Mouse (Mus musculus) embryonic facial prominence, embryonic 10.5 days (tissue): Measurements from ENCODE around the gene Arl11. TPM values are rescaled to one million over a fixed set of nuclear protein-coding genes. Genes with fewer than 3 reads are reported as not detected.
A peak's percentile ranks its signal among the peaks of the same experiment; 100 is the strongest.

Experiments
- DNase-seq: peaks from one replicate; pipeline ENCODE4 v3.0.0-alpha.2; 2017; ENCODE audit warnings: low spot score
- H3K27ac ChIP-seq: fragments of 300-500 bp; sonication (generic); replicated peaks from 2 replicates; pipeline ENCODE4 v1.5.1; 2016; ENCODE audit warnings: mild to moderate bottlenecking
- H3K27me3 ChIP-seq: fragments of 300-500 bp; sonication (generic); replicated peaks from 2 replicates; pipeline ENCODE4 v1.6.1; 2016; ENCODE audit warnings: low read depth, mild to moderate bottlenecking; ENCODE audit not compliant: poor library complexity, severe bottlenecking
- H3K36me3 ChIP-seq: fragments of 300-500 bp; sonication (generic); replicated peaks from 2 replicates; pipeline ENCODE4 v1.6.1; 2016; ENCODE audit warnings: mild to moderate bottlenecking, moderate library complexity
- H3K4me1 ChIP-seq: fragments of 300-500 bp; sonication (generic); 2 replicates; pipeline ENCODE4 v1.6.1; 2016
- H3K4me3 ChIP-seq: fragments of 300-500 bp; sonication (generic); 2 replicates; pipeline ENCODE4 v1.5.1; 2016; ENCODE audit warnings: mild to moderate bottlenecking, moderate library complexity
- H3K9me3 ChIP-seq: fragments of 300-500 bp; sonication (generic); 2 replicates; pipeline ENCODE4 v1.6.1; 2016; ENCODE audit warnings: mild to moderate bottlenecking
- WGBS: fragments of 180-500 bp; shearing (Covaris S2); methylation state at CpG from one replicate; pipeline ENCODE4 v1.1.7; 2016; 5-methylcytosine and 5-hydroxymethylcytosine counted together
- polyA plus RNA-seq: library from polyadenylated mRNA; unstranded; fragments of >200 nt; fragmentation: Nextera tagmentation; extraction: Ambion mirVana; gene quantifications from 2 replicates; pipeline ENCODE4 v1.2.1, GENCODE M21; 2016

The Arl11 gene
- polyA plus RNA-seq, 1 experiment from 2014 or later: 0.30 TPM

DNA sequence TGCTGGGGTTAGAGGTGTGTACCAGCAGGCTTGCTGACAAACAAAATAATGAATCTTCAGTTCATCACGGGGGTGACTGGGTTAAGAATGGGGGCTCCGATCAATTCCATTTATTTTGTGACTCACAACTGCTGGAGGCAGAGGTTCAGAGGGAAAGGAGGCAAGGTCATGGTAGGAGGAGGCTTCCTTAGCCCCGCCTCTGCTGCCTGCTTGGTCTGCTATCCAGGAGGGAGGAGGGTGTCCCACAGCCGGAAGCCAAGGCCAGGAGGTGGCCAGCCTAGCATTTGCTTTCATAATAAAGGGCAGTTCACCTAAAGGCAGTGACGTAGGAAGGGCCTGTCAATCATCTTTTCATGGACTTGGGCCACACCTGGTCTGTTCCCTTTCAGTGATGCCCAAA, 35.0 kb downstream of the Arl11 start:
- H3K27ac ChIP-seq: no peak overlapping the region
- WGBS: 63% methylated on average over 5 of the region's 5 CpGs

DNA sequence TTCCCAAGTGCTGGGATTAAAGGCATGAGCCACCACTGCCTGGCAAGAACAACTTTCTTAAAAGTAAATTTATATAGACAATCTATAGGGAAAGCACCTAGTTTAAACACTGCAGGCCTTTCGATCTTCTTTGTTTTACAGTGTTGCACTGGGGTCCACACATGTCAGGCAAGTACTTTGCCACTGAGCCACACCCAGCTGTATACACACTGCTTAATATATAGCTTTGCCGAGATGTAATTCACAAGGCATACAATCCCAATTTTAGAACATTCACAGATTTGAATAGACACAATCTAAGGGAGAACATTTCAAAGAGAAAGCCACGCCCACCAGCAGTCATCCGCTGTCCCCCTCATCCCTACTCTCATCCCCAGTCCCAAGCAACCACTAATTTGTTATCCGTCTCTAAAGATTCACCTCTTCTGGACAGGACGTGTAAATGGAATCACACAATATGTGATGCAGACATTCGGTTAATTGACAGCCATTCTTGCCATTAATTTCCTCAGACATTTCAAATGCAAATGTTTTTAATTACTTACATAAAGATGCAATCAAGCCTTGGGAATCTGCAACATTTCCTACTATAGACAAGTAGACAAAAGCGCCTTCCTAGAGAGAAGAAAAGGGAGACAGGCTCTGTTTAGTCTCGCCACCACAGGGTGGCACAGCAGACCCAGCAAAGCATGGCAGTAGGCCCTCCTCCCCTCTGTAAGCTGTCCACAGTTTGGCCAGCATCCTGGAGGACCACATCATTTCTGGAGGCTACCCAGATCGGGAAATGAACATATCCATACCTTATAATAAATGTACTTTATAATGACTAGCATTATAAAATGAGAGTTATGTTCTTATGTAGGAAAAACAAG, 37.5 kb downstream of the Arl11 start:
- 77% methylated on average over 10 of the region's 10 CpGs for WGBS
- no peaks in the 10 kb centered on the region for H3K27me3 ChIP-seq

More for the DNA sequence above, 35.0 kb downstream of the Arl11 start:
- H3K36me3 ChIP-seq: no peaks in the 10 kb centered on the region
- DNase-seq: no peak
- no peaks in the 10 kb centered on the region for H3K9me3 ChIP-seq
- H3K4me1 ChIP-seq: peaks cover 6% of the 10 kb centered on the region
- no peaks in the 10 kb centered on the region for H3K27me3 ChIP-seq
- H3K4me3 ChIP-seq: no peak overlapping the region

DNA sequence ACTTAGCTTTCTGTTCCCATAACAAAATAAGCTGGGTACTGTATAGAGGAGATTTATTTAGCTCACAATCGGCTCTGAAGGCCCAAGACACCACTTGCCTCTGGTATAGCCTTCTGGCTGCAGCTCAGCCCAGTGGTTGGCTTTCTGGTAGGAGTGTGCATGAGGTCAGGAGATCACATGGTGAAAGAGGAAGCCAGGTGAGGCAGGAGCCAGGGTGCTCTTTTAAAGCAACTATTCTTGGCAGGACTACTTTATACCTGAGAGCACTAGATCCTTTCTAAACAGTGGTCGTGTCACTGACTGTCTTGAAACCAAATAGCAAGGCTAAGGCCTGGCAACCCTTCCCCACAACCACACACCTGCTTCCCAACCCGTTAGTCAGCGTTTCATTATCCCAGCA, 40.3 kb downstream of the Arl11 start:
- 83% methylated on average over 4 of the region's 4 CpGs for WGBS
- Histone ChIP-seq H3K4me3 (no peak overlapping the region), H3K27ac (no peak overlapping the region), H3K4me1 (peaks cover 6% of the 10 kb centered on the region), H3K36me3 (no peaks in the 10 kb centered on the region), H3K9me3 (no peaks in the 10 kb centered on the region), H3K27me3 (no peaks in the 10 kb centered on the region)
- DNase-seq: no peak

More for the DNA sequence above, 37.5 kb downstream of the Arl11 start:
- Histone ChIP-seq H3K36me3 (no peaks in the 10 kb centered on the region), H3K9me3 (no peaks in the 10 kb centered on the region), H3K4me1 (peaks cover 5% of the 10 kb centered on the region), H3K4me3 (no peak overlapping the region), H3K27ac (no peak overlapping the region)
- no peak for DNase-seq

DNA sequence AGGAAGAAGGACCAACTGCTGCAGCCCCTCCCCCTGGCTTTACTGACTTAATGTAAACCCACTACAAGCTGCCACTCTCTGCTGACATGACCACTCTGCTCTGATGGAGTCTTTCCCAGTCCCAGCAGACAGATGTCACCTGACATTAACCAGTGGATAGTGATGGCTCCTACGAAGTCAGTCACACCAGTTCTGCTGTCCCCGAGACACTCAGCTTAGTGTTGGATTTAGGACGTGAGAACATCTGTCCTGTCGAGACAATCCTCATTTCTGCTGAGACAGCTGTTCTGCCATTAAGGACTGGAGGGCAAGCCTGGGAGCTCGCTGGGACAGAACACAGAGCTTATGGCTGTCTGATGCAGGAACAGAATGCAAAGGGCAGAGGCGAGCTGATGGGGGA, 41.3 kb downstream of the Arl11 start:
- Histone ChIP-seq H3K4me3 (no peak overlapping the region), H3K27me3 (no peaks in the 10 kb centered on the region), H3K9me3 (no peaks in the 10 kb centered on the region), H3K4me1 (0 out of 2 replicates have a peak, but pooled peaks cover 6% of the 10 kb centered on the region), H3K36me3 (0 out of 2 replicates have a peak, but pooled peaks cover 3% of the 10 kb centered on the region), H3K27ac (no peak overlapping the region)
- DNase-seq: no peak
- 74% methylated on average over 6 of the region's 6 CpGs for WGBS

DNA sequence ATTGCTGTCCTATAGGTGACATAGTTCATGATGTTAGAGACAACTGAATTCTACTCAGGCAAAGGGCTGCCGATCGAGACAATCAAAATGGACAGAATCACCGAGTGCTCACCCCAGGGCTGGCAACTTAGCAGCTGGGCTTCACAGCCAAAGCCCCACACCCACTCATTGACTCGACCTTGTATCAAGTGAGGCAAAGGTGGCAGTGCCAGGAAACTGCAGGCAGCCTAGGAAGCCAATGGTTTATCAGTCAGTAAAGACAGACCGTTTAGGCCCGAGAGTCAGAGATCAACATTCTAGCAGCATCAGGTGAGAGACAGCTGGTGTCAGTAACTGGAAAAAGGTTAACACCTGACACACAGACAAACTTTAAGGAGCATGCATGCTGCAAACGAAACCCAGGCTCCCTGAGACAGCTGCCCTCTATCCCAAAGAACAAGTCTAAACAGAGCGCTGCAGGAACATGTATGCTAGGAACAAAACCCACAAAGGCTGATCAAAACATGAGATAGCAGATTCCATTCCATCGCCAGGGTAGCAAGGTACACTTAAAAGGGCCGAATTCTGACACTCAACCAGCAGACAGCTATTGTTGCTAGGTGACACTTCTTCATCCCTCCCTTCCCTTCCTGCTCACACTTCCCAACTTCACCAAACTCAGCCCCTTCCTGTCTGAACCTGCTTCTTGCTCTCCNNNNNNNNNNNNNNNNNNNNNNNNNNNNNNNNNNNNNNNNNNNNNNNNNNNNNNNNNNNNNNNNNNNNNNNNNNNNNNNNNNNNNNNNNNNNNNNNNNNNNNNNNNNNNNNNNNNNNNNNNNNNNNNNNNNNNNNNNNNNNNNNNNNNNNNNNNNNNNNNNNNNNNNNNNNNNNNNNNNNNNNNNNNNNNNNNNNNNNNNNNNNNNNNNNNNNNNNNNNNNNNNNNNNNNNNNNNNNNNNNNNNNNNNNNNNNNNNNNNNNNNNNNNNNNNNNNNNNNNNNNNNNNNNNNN, 45.0 kb downstream of the Arl11 start:
- Histone ChIP-seq H3K27me3 (no peaks in the 10 kb centered on the region), H3K36me3 (0 out of 2 replicates have a peak, but pooled peaks cover 7% of the 10 kb centered on the region), H3K4me3 (no peak overlapping the region), H3K27ac (no peak overlapping the region), H3K4me1 (0 out of 2 replicates have a peak, but pooled peaks cover 6% of the 10 kb centered on the region), H3K9me3 (no peaks in the 10 kb centered on the region)
- DNase-seq: no peak
- WGBS: 81% methylated on average over 10 of the region's 10 CpGs

DNA sequence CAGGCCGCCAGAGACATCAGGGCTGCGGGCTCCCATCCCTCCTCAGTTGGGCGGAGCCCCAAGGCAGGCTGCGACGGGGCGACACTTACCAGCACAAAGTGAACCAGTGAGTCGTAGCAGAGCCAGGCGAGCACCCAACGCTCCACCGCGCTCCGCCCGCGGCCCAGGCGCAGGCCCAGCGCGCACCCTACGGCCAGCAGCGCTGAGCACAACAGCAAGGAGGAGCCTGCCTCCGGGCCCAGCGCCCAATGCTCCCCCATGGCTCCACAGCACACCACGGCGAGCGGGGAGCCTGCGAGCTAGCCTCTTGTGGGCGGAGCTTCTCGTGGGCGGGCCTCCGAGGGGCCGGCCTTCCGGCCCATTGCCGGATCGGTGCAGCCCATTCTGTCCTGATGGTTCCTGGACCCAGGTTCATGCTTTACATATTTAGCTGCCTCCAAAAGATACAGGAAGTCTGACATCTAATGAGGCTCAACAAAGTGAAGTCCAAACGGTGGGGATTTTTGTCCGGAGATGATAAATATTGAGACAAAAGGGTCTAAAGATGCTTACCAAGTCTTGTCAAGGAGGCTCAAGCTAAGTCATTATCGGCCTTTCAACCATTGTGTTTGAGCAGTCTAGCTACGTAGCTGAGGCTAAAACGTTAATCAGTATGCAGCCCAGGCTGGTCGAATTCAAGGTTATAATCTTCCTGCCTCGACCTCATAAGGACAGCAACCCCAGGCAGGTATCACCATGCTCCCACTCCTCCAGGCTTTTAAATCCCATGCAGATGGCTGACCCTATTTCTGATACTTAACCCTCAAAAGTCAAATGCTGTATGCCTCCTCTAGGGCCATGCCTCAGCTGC, 50.8 kb downstream of the Arl11 start, which contains the start of gene Ebpl:
Ebpl (minus strand) TSS at position 309 of the 850 bp plus-strand sequence.
- H3K27ac ChIP-seq: peak within 1 kb of the TSS; percentile 94
- WGBS: 1% methylated on average over 40 of the region's 40 CpGs

DNA sequence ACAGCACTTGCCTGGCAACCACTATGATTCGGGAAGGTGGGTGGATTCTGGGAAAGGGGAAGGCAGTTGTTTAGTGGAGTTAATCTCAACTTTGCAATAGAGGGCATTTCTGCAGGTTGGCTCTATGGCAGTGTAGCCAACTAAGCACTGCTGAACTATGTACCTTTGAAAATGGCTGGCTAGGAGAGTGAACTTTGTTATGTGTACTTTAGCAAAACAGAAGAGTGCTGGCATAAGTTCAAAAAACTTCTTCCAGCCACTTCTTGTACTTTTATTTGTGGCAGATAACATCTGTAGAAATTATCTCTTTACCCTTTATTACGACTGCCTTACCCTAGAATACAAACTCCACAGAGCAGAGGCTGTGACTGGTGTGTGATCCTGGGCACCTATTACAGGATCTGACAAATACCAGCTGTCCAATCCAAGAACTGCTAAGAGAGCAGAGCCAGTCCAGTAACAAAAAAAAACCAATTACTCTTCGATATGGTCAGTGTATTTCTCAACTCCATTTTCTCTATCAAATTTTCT, 51.5 kb downstream of the Arl11 start:
- H3K27ac ChIP-seq: no peak overlapping the region
- no peaks in the 10 kb centered on the region for H3K9me3 ChIP-seq
- 65% methylated on average over 3 of the region's 3 CpGs for WGBS
- no peak for DNase-seq
- H3K4me1 ChIP-seq: peaks cover 12% of the 10 kb centered on the region
- H3K4me3 ChIP-seq: peak overlapping the region; percentile 81
- H3K27me3 ChIP-seq: no peaks in the 10 kb centered on the region
- H3K36me3 ChIP-seq: peaks cover 12% of the 10 kb centered on the region

More for the DNA sequence above, 50.8 kb downstream of the Arl11 start, which contains the start of gene Ebpl:
- peak; percentile 91 for DNase-seq
- Histone ChIP-seq H3K4me3 (peak within 1 kb of the TSS; percentile 81), H3K9me3 (no peaks in the 10 kb centered on the region), H3K36me3 (peaks cover 13% of the 10 kb centered on the region; the same call in 1 of the 2 replicates), H3K27me3 (no peaks in the 10 kb centered on the region), H3K4me1 (peaks cover 12% of the 10 kb centered on the region)

Other genes starting within 250 kb of the Arl11 start
- gene Sacs, start 171.3 kb upstream of the Arl11 start, polyA plus RNA-seq: 2.3 and 2.8 TPM in 2 replicates
- not detected in 2 replicates for gene Sgcg, start 51.3 kb upstream of the Arl11 start, polyA plus RNA-seq
- gene Ebpl, start 50.7 kb downstream of the Arl11 start, polyA plus RNA-seq: 9.7 and 10.5 TPM in 2 replicates
- gene Kpna3, start 130.1 kb downstream of the Arl11 start, polyA plus RNA-seq: 84.7 and 84.9 TPM in 2 replicates
- 15.5 and 16.2 TPM in 2 replicates for gene Spryd7, start 247.1 kb downstream of the Arl11 start, polyA plus RNA-seq